Mouse (Mus musculus): ENCODE results near the gene Nexn. TPM values are rescaled to one million over a fixed set of nuclear protein-coding genes. Genes with fewer than 3 reads are reported as not detected.

Gene Nexn
- polyA plus RNA-seq, 1 experiment from 2014 or later = 5.4 TPM

DNA sequence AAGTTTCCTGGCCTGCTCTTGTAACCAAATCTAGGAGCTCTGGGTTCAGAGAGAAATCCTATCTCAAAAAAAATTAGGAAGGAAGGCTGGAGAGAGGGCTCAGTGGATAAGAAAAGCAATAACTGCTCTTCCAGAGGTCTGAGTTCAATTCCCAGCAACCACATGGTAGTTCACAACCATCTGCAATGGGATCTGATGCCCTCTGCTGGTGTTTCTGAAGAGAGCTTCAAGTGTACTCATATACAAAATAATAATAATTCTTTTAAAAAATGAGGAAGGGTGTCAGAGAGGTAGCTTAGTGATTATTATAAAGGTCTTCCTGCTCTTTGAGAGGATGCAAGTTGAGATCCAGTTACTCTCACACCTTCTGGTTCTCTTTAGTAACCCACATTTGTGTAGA, 41.2 kb downstream of the Nexn start:
- H3K36me3 ChIP-seq = peaks cover 89% of the 10 kb centered on the region
- no peak overlapping the region for H3K4me2 ChIP-seq (replicated peaks)
- no peak overlapping the region for H3K4me3 ChIP-seq
- H3K27me3 ChIP-seq = no peaks in the 10 kb centered on the region
- no peaks in the 10 kb centered on the region for H3K9me3 ChIP-seq (replicated peaks)
- no peak overlapping the region for H3K9ac ChIP-seq
- ATAC-seq (ENCODE audit: low FRiP score) = no peak
- H3K4me1 ChIP-seq = no peaks in the 10 kb centered on the region
- H3K27ac ChIP-seq = no peak overlapping the region

DNA sequence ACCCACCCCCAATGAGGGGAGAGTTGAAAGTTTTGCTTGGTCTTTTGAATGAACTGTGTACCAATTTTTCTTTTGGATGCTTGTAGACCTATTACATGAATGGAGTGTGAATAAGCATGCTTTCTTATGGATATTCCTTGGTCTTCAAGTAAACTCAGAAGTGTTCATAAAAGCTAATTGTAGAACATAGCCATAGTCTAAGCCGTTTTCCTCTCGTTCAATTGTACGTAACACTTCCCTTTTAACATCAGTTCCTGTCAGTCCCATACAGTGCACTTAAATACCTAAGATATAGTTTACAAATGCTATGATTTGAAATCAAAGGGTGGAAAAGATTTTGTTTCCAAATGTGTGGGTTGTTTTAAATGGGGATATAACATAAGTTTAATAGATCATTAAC, 52.7 kb downstream of the Nexn start:
- no peaks in the 10 kb centered on the region for H3K9me3 ChIP-seq (replicated peaks)
- 72% methylated on average over 3 of the region's 3 CpGs for WGBS
- H3K36me3 ChIP-seq = peaks cover 30% of the 10 kb centered on the region
- H3K4me3 ChIP-seq = peak overlapping the region; percentile 98; the same call in 1 of the 2 replicates
- no peaks in the 10 kb centered on the region for H3K27me3 ChIP-seq
- H3K9ac ChIP-seq = no peak overlapping the region
- no peak for ATAC-seq (ENCODE audit: low FRiP score)
- H3K4me2 ChIP-seq (replicated peaks) = peak overlapping the region; percentile 95
- peaks cover 26% of the 10 kb centered on the region for H3K4me1 ChIP-seq
- H3K27ac ChIP-seq = no peak overlapping the region

DNA sequence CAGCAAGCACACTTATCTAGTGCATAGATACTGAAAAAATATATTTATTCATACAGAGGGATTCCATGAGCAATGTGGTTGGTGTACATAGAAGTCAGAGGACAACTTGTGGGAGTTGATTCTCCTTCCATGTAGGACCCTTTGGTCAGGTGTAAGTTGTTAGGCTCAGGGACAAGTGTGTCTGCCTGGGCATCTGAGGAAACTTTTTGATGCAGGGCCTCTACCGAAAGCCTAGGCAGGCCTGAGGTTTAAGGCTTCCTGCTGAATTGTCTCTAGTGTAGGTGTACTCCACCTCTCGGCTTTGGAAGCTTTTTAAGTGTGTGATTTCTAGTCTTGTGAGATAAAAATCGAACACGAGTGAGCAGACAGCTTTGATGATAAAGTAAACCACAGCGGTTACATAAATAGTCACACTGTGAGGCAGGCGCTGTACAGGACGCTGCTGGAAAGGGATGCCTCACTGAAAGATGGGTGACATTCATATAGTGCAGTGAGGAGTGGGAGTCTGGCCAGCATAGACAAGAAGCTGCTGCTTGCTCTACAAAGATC, 54.3 kb downstream of the Nexn start:
- H3K36me3 ChIP-seq = peaks cover 14% of the 10 kb centered on the region
- peak overlapping the region; percentile 100 for H3K9ac ChIP-seq
- WGBS = 45% methylated on average over 7 of the region's 7 CpGs
- ATAC-seq (ENCODE audit: low FRiP score) = no peak
- H3K27me3 ChIP-seq = no peaks in the 10 kb centered on the region
- no peaks in the 10 kb centered on the region for H3K9me3 ChIP-seq (replicated peaks)
- H3K4me3 ChIP-seq = peak overlapping the region; percentile 98
- peak overlapping the region; percentile 95 for H3K4me2 ChIP-seq (replicated peaks)
- H3K27ac ChIP-seq = 0 out of 2 replicates have a peak overlapping the region, but pooled peaks have one; percentile 3
- H3K4me1 ChIP-seq = peaks cover 27% of the 10 kb centered on the region

DNA sequence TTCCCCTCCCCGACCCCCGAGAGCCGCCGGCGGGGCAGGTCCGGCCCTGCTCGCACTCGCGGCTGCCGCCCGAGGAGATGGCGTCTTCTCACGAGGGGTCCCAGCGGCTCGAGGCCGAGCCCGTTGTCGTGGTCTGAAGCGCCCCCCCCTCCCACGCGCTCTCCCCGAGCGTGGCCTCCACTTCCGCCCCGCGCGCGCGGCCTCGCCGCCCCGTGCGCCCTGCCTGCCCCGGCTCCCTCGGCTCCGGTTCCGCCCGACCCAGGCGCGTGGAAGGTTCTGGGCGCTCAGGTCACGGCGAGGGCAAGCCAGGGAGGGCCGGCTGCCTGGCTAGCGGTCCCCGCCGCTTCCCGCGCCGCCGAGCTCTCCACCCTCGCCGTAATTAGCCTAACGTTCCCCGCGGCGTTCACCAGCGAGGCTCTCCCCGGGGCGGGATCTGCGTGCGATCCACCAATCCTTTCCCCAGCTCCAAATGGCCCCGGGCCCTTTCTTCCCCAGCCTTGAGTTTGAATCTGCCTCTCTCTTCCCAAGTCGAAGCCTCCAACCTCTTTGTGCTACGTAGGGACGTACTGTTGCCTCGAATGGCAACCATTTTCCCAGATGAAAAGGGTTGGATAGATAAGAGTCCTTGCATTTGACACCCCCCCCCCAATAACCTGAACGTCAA, 55.3 kb downstream of the Nexn start:
- H3K4me1 ChIP-seq = peaks cover 27% of the 10 kb centered on the region
- WGBS = under 1% methylated on average over 52 of the region's 68 CpGs
- peak overlapping the region; percentile 98 for H3K4me3 ChIP-seq
- H3K4me2 ChIP-seq (replicated peaks) = peak overlapping the region; percentile 95
- no peaks in the 10 kb centered on the region for H3K27me3 ChIP-seq
- peak; percentile 79 for ATAC-seq (ENCODE audit: low FRiP score)
- H3K27ac ChIP-seq = peak overlapping the region; percentile 100
- H3K9me3 ChIP-seq (replicated peaks) = no peaks in the 10 kb centered on the region
- peaks cover 4% of the 10 kb centered on the region; the same call in 1 of the 2 replicates for H3K36me3 ChIP-seq
- peak overlapping the region; percentile 100 for H3K9ac ChIP-seq

DNA sequence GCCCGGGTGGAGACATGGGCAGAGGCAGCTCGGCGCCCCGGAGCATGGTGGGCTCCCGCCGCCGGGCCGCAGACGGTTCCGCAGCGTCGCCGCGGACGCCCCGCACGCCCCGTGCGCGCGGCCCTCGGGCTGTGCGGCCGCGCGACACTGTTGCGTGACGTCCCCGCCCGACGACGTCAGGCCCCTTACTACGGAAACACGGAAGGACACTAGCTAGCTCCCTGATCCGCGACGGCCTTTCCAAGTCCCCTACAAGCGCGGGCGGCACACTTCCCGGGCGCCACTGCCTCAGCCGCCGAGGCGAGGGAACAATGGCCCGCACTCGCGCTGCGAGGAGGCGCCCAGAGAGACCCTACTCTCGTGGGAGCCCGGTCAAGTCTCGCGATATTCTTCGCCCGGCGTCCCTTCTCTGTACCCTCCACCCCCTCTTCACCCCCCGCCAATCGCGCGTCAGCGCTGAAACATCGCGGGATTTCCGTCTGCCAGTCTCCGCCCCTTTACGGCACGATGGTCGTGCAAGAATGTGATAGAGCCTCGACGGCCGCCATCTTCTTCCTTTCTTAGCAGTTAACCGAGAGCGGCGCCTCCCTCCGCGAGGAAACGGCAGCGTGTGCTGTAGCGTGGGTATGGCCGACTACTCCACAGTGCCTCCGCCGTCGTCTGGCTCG, 56.0 kb downstream of the Nexn start, which contains the start of the genes Dnajb4 and Fubp1:
Gene Dnajb4 (minus strand): TSS at position 336 of the 668 bp plus-strand sequence.
Gene Fubp1 (plus strand): TSS at position 456 of the 668 bp plus-strand sequence.
- peak; percentile 97 for ATAC-seq (ENCODE audit: low FRiP score)
- Histone ChIP-seq H3K9me3 (replicated peaks) (no peaks in the 10 kb centered on the region), H3K27ac (peak within 1 kb of the TSS; percentile 100), H3K36me3 (no peaks in the 10 kb centered on the region), H3K4me1 (peaks cover 27% of the 10 kb centered on the region), H3K4me3 (peak within 1 kb of the TSS; percentile 98), H3K4me2 (replicated peaks) (peak within 1 kb of the TSS; percentile 95), H3K9ac (peak within 1 kb of the TSS; percentile 100), H3K27me3 (no peaks in the 10 kb centered on the region)
- WGBS = under 1% methylated on average over 85 of the region's 85 CpGs

DNA sequence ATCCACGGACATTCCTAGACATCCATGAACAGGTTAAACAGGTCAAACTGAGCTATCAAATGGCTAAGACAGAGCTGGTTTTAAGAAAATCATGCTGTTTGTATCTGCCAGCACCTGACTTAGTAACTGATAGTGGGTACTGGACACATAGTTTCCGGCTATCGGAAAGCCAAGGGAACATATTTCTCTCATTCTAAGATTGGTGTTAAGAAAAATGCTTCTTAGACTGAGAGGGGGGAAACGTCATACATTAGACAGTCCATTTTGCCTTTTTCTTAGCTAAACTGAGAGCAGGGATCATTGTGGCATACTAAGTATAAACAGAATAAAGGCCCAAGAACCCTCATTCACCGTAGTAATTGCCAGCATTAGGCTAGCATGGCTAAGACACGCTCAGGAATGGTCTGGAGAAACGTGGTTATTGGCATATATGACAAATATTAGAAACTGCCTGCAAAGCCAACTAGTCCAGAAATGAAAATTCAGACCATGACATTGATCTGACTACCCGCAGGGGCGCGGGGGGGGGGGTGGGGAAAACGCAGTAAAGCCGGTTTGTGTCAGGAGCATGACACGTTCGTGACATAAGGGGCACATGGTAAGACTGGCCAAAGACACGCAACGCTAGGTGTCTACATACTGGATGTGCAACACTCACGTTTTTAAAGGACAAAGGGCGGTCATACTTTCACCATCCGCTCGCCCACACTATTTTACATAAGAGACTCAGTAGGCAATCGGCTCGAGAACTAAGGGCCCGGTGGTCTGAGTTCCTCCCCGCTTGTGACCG, 56.8 kb downstream of the Nexn start:
- Histone ChIP-seq H3K4me1 (peaks cover 27% of the 10 kb centered on the region), H3K4me3 (peak overlapping the region; percentile 98), H3K9ac (peak overlapping the region; percentile 100), H3K9me3 (replicated peaks) (no peaks in the 10 kb centered on the region), H3K36me3 (no peaks in the 10 kb centered on the region), H3K4me2 (replicated peaks) (peak overlapping the region; percentile 72), H3K27me3 (no peaks in the 10 kb centered on the region), H3K27ac (peak overlapping the region; percentile 100)
- ATAC-seq (ENCODE audit: low FRiP score) = peak; percentile 53
- 7% methylated on average over 24 of the region's 25 CpGs for WGBS

DNA sequence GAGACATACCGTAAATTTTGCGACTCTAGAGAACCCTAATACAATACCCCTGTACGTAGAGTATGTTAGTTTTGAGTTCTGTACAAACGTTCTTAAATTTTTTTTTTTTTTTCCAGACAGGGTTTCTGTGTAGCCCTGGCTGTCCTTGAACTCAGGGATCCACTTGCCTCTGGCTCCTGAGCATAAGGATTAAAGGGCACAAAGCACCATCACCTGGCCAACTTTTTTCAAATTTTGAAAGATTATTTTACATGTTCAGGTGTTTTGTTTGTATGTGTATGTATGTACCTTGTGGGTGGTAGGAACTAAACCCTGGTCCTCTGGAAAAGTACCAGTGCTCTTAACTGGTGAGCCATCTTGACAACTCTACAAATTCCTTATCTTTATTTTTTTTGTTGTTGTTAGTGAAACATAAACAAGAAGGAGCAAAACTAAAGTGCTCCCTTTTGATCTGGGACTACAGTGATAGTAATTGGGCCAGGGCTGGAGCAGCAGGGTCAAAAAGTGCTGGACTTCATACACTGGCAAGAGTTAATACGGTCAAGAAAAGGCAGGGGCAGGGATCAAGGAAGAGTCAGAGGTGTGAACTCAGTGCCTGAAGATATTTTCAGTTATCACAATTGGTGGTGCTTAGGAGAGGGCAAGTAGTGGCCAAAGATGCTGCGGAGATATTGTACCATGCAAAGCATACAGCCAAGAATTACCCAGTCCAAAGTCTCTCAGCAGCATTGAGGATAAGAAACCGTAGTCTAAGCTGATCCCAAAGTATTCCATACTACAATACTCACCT, 57.9 kb downstream of the Nexn start:
- 95% methylated on average over 7 of the region's 7 CpGs for WGBS
- no peak overlapping the region for H3K4me3 ChIP-seq
- H3K4me1 ChIP-seq = peaks cover 25% of the 10 kb centered on the region
- H3K4me2 ChIP-seq (replicated peaks) = peak overlapping the region; percentile 72
- no peak for ATAC-seq (ENCODE audit: low FRiP score)
- no peak overlapping the region for H3K27ac ChIP-seq
- no peaks in the 10 kb centered on the region for H3K9me3 ChIP-seq (replicated peaks)
- H3K36me3 ChIP-seq = no peaks in the 10 kb centered on the region
- H3K9ac ChIP-seq = no peak overlapping the region
- no peaks in the 10 kb centered on the region for H3K27me3 ChIP-seq

DNA sequence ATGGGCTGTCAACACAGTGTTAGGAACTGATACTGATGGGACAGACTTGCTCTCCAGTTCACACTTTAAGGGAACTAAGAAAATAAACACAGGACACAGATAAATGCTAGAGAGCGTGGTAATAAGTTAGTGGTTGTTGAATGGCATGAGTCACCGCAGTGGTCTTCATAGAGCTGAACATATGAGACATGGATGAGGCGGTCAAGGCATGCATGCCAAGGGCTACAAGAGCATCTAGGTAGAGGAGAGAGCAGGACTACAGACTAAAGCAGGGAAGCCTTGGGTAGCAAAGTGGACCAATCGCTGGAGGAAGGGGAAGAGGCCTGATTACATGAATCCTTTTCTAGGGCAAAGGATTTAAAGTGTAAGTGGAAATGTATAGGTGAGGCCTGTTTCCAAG, 59.0 kb downstream of the Nexn start:
- H3K27ac ChIP-seq = no peak overlapping the region
- WGBS = 98% methylated on average over 4 of the region's 4 CpGs
- no peak overlapping the region for H3K4me2 ChIP-seq (replicated peaks)
- ATAC-seq (ENCODE audit: low FRiP score) = no peak
- H3K36me3 ChIP-seq = no peaks in the 10 kb centered on the region
- no peaks in the 10 kb centered on the region for H3K27me3 ChIP-seq
- no peak overlapping the region for H3K4me3 ChIP-seq
- no peak overlapping the region for H3K9ac ChIP-seq
- H3K4me1 ChIP-seq = peaks cover 14% of the 10 kb centered on the region
- no peaks in the 10 kb centered on the region for H3K9me3 ChIP-seq (replicated peaks)

DNA sequence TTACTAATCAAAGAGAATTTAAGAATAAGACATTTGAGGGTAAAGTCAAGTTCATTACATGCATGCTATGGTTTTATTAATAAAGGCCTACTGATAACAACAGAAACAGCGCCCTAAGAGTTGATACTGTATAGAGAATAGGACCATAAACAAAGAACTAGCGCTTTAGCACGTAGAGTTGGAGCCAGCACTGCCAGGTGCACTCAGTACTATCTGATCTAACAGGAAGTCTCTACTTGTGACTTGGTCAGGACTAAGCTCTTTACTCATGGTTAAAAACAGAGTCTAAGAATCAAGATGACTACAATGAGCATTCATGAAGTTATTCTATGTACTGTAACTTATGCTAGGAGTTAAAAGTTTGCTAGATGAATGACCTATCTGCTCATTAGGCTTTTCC, 61.6 kb downstream of the Nexn start:
- H3K36me3 ChIP-seq = no peaks in the 10 kb centered on the region
- no peak overlapping the region for H3K9ac ChIP-seq
- no peak overlapping the region for H3K4me2 ChIP-seq (replicated peaks)
- H3K9me3 ChIP-seq (replicated peaks) = no peaks in the 10 kb centered on the region
- 86% methylated on average over 3 of the region's 3 CpGs for WGBS
- no peaks in the 10 kb centered on the region for H3K27me3 ChIP-seq
- no peak overlapping the region for H3K4me3 ChIP-seq
- no peak for ATAC-seq (ENCODE audit: low FRiP score)
- no peak overlapping the region for H3K27ac ChIP-seq
- peaks cover 8% of the 10 kb centered on the region for H3K4me1 ChIP-seq

DNA sequence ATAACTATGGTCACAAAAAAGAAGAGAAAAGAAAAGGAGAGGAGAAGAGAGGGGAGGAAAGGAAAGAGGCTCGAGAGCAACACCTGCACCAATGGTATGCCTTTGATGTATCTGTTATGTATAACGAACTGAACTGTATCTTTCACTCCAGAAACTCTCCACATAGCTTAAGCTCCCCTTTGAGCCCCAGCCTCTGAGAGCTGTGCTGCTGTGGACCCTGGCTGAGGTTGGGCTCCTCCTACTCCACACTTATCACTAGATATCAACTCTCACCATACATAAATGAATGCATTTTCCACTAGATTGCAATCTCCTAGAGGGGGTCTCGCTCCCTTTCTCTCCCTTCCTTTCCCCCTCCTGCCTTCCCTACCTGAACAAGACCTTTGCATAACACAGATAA, 62.2 kb downstream of the Nexn start:
- peaks cover 5% of the 10 kb centered on the region for H3K4me1 ChIP-seq
- no peak overlapping the region for H3K27ac ChIP-seq
- WGBS = 58% methylated on average over 3 of the region's 3 CpGs
- no peaks in the 10 kb centered on the region for H3K9me3 ChIP-seq (replicated peaks)
- no peak overlapping the region for H3K9ac ChIP-seq
- no peaks in the 10 kb centered on the region for H3K36me3 ChIP-seq
- no peak for ATAC-seq (ENCODE audit: low FRiP score)
- no peak overlapping the region for H3K4me2 ChIP-seq (replicated peaks)
- H3K4me3 ChIP-seq = no peak overlapping the region
- H3K27me3 ChIP-seq = no peaks in the 10 kb centered on the region

DNA sequence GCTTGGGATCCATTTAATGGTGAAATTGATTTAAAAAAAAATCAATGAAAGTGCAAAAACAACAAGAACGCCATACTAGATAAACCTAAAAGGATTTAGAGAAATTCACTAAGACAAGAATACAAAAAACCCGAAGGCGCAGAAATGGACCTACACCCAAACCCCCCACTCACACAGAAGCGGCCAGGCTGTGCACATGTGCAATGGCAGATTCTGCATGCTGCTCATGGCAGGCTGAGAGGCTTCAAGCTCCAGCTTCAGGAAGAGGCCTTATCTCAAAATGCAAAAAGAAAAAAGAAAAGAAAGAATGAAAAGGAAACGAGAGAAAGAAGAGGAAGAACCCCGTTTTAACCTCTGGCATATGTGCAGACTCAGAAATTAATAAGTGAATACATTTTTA, 62.7 kb downstream of the Nexn start:
- Histone ChIP-seq H3K36me3 (no peaks in the 10 kb centered on the region), H3K27ac (no peak overlapping the region), H3K27me3 (no peaks in the 10 kb centered on the region), H3K4me1 (peaks cover 1% of the 10 kb centered on the region), H3K9ac (no peak overlapping the region), H3K9me3 (replicated peaks) (no peaks in the 10 kb centered on the region), H3K4me2 (replicated peaks) (no peak overlapping the region), H3K4me3 (no peak overlapping the region)
- 86% methylated on average over 6 of the region's 6 CpGs for WGBS
- no peak for ATAC-seq (ENCODE audit: low FRiP score)

Data from hindbrain, embryonic 12.5 days (tissue).